Mouse (Mus musculus): ENCODE data around the gene Sntb2.

Gene Sntb2

DNA sequence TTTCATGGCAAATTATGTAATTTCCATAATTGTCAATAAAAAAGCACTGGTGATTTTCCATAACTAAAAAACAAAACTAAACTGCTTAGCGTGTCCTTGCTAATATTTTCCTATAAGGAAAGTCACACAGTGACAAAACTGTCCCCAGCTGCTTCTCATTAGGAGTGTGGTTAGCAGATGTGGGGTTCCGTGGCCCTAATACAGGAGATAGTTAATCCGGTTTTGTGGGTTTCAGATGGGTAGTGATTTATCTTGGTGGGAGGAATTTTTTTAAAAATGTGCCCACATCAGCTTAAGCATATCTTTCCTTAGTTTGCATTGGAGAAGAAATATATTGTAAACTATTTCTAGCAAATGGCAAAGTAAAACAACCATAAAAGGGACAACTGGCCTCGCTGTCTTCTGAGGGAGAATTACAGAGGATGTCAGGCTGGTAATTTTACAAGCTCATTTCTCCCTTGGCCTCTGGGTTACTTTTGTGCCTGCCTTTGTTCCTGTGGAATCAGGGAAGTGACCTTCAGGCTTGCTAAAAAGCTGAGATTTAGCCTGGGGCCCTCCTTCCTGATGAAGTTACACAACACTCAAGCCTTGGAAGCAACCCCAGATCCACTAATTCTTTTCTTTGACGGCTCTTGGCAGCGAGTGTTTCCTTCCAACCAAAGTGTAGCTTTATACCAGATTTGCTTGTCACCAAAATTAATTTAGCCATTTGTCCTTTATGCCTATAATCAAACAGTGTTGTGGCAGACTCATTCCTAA lies 6.2 kb upstream of the Sntb2 start:
- DNase-seq (ENCODE audit: low spot score in 2 of 2) = no peak

DNA sequence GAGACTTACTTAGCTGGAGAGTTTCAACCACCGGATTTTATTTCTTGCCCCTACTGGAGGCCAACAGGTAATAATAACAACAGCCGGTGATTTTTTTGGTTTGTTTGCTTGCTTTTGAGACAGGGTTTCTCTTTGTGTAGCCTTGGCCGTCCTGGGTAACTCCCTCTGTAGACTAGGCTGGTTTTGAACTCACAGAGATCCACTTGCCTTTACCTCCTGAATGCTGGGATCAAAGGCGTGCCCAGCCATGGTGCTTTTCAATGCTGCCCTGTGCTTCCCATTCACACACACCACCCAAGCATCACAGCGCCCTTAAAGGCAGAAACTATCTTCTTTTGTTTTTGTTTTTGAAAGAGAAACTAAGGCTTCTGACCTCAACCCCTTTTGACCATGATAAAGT lies 5.6 kb upstream of the Sntb2 start:
- no peak for DNase-seq (ENCODE audit: low spot score in 2 of 2)

GRCm38 (mm10) chr8:106932376-106933065 lies 3.0 kb upstream of the Sntb2 start:
- no peak for DNase-seq (ENCODE audit: low spot score in 2 of 2)

DNA sequence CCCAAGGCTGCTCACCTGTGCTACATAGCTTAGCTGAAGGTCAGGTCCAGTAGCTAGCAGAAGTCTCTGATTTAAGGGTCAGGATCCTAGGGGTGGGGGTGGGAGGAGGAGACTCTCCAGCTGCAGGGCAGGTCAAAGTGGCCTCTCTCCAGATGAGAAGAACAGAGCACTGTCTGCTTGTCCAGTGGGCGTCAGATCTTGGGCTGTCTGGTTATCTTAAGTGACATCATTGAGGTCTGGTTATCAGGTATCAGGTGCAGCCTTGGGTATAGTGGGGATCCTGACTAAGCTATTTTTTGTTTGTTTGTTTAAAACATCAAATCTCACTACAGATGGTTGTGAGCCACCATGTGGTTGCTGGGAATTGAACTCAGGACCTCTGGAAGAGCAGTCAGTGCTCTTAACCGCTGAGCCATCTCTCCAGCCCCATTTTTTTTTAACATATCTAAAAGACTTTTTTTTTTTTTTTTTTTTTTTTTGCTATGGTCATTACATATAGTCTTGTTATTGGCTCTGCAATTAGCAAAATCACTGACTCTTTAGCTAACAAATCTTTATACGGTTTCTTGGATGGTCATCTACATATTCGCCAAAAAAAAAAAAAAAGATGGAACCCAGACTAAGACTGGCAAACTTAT lies 1.9 kb upstream of the Sntb2 start:
- DNase-seq (ENCODE audit: low spot score in 2 of 2) = no peak

- no peak for DNase-seq (ENCODE audit: low spot score in 2 of 2)
Measured at GRCm38 (mm10) chr8:106934226-106934977, 1.1 kb upstream of the Sntb2 start.

- DNase-seq (ENCODE audit: low spot score in 2 of 2) = peak in 1 of 2 experiments; percentile 27
Measured at GRCm38 (mm10) chr8:106935899-106936477, 438 bp downstream of the Sntb2 start.

- DNase-seq (ENCODE audit: low spot score in 2 of 2) = peak in 1 of 2 experiments; percentile 36
Measured at GRCm38 (mm10) chr8:106936478-106937051, 1.0 kb downstream of the Sntb2 start.

- DNase-seq (ENCODE audit: low spot score in 2 of 2) = no peak
Measured at GRCm38 (mm10) chr8:106937081-106937800, 1.7 kb downstream of the Sntb2 start.

DNA sequence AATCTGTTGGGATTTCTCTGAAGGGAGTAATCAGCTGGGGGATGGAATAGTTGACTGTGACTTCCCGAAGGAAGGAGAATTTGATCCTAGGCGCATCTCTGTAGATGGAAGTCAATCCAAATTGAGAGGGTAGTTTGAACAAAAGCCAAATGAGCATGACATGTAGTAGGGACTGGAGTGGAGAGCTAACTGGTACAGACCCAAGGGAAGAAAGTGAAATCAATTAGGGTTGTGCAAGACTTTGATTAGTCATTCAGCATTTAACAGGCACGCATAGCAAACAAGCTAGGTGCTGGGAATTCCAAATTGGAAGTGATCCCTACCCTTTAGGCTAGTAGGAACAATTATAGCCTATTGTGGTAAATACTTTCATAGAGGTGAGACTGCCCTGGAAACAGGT lies 6.3 kb downstream of the Sntb2 start:
- DNase-seq (ENCODE audit: low spot score in 2 of 2) = no peak

DNA sequence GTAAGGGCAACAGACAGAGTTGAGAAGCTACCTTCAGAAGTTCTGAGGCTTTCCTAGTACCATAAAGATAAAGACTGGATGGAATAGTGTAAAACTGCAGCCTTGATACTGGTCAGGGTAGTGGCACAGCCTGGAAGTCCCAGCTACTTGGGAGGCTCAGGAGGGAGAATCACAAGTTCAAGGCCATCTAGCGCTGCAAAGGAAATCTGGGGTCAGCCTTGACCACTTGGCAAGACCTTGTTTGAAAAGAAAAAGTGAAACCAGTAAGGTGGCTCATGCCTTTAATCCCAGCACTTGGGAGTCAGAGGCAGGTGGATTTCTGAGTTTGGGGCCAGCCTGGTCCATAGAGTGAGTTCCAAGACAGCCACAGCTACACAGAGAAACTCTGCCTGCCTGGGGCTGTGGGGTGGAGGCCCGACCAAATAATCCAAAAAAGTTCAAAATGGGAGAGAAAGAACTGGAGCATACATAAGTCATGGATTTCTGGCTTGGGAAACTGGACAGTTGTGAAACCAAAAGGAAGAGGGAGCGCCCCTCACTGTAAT lies 8.4 kb downstream of the Sntb2 start:
- DNase-seq (ENCODE audit: low spot score in 2 of 2) = no peak

DNA sequence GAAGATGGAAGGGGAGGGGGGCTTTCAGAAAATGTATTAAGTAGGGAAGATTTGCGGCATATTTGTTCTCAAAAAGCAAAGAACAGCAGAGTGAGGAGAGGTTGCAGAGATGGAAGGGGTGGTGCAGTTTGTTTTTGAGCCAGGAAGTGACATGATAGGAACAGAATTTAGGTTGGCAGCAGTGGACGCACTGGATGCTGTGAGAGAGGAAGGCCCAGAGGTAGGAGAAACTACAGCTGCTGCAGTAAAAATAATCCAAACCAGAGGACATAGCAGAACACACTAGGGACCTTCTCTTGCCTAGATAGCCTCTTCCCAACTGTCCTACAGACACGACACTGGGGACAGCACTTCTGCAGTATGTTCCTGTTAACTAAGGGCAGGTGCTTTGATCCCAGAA lies 9.2 kb downstream of the Sntb2 start:
- DNase-seq (ENCODE audit: low spot score in 2 of 2) = no peak

DNA sequence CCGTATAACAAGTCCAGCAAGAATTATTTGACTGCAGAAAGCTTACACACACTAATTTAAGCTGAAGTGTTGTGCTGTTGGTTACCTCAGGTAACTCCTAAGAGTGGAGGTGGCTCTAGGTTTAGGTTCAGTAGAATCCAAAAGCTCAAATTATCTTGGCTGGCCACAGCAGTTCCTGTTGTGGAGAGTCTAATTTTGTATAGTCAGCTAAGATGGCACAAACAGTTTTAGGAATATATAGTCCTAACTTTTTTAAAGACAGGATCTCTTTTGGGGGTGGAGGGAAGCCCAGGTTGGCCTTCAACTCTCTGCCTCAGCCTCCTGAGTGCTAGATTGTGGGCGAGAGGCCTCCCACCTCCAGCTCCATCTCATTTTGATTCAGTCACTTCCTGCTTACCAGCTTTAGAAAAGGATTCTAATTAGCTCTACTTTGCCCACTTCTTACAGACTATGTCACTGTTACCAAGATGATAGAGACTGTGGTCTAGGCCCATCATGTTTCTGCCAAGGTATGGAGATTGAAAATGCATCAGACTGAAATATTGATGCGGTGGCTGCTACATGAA lies 13.2 kb downstream of the Sntb2 start:
- peak in 1 of 2 experiments; percentile 34 for DNase-seq (ENCODE audit: low spot score in 2 of 2)

- no peak for DNase-seq (ENCODE audit: low spot score in 2 of 2)
Measured at GRCm38 (mm10) chr8:106951707-106952106, 16.2 kb downstream of the Sntb2 start.

GRCm38 (mm10) chr8:106953571-106953970 lies 18.0 kb downstream of the Sntb2 start:
- no peak for DNase-seq (ENCODE audit: low spot score in 2 of 2)

GRCm38 (mm10) chr8:106957086-106957485 lies 21.5 kb downstream of the Sntb2 start:
- DNase-seq (ENCODE audit: low spot score in 2 of 2) = no peak

DNA sequence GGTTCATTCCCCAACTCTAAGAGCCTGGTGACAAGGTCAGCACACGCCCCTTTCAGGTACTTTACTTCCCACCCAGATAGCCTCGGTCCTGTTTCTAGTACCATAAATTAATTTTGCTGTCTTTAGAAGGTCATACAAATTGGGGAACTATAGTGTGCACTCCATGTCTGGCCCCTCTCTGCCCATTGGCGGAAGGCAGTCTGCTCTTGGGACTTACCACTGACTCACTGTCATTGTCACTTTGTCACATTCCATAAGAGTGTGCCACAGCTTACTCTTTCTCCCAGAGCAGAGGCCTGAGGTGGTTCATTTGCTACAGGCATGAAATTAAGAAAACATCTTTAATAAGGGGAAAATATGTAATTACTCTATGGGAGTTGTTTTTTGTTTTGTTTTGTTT lies 22.7 kb downstream of the Sntb2 start:
- no peak for DNase-seq (ENCODE audit: low spot score in 2 of 2)

DNA sequence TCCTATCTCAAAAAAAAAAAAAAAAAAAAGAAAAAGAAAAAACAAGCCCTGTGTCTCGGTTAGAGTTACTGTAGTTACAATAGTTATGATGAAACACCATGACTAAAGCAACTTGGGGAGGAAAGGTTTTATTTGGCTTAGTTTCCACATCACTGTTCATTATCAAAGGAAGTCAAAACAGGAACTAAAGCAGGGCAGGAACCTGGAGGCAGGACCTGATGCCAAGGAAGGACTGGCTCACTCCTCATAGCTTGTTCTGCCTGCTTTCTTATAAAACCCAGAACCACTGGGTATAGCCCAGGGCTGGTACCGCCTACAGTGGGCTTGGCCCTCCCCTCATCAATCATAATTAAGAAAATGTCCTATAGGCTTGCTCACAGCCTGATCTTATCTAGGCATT lies 24.1 kb downstream of the Sntb2 start:
- DNase-seq (ENCODE audit: low spot score in 2 of 2) = no peak

DNA sequence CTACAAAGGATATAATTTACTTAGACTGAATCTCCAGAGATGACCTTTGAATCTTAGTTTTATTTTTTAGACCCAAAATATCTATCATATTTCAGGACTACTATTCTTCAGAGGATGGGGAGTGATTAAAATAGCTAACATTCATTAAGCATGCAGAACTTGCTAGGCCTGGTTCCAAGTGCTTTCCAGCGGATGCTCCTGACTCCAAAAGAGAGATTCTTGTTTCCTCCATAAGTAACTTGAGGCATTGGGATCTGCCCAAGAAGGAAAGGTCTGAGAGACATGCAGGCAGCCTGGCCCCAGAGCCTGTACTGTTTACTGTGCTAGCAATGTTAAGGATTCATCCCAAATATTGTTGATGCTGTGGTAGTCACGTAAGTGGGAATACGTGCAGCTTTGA lies 26.8 kb downstream of the Sntb2 start:
- DNase-seq (ENCODE audit: low spot score in 2 of 2) = no peak

DNA sequence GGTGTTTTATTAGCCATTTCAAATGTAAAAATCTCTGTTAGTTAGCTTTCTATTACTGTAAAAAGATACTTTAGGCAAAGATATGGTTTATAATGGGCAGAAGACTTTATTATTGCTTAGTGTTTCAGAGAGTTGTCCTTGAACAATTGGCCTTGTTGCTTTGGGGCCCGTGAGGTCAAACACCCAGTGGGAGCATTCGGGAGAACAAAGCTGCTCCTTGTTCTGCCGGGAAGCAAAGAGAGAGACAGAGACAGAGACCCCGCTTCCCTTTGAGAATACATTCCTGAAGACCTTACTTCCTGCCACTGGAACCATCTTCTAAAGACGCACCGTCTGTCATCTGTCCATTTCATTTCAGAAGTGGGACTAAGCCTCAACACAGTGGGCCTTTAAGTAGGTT lies 27.8 kb downstream of the Sntb2 start:
- DNase-seq (ENCODE audit: low spot score in 2 of 2) = no peak

GRCm38 (mm10) chr8:106964573-106964972 lies 29.0 kb downstream of the Sntb2 start:
- DNase-seq (ENCODE audit: low spot score in 2 of 2) = no peak

All from left cerebral cortex, adult 9 months (tissue).